Mouse (Mus musculus) heart, adult 9 months (tissue): ENCODE measurements around the gene Tnmd.

Experiments
- DNase-seq, 2 experiments: peaks; one replicate each; pipeline ENCODE4 v3.0.0; 2022; ENCODE audit warnings: low spot score in 2 of 2

Gene Tnmd

DNA sequence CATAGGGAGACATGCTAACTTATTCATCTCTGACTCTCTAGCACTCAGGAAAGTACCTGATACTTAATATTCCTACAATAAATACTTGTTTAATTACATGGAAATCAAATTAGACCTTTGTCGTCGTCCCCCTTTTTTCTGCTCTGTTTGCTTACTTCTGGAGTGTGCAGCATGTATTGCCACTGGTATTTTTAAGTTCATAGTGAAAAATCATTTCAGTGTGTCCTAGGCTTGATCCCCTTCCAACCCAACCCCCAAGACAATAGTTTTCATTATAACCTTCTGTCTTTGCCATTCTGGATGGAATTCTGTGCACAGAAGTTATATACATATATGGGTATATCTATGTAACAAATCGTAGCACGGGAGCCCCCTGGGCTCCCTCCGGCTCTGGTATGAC is at the start of gene Tnmd:
TSS of gene Tnmd (plus strand) at position 301 of the 400 bp plus-strand sequence.
- DNase-seq, result no peak

DNA sequence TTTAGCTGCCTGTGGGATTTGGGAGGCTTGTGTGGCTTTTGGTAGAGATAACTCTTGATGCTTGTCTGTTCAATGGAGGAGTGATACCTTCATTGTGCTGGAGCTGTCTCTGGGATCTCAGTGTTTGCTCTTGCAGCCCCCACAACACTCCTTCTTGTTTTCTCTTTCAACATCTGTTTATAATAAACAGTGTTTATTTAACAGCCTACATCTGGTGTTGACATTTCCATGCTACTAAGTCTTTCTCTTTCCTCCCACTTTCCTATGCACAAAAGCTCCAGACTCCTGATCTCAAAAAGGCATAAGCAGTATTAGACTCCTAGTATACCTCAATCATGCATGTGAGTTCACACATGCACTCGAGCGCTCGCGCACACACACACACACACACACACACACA is 2.9 kb downstream of the Tnmd start:
- DNase-seq, result no peak

DNA sequence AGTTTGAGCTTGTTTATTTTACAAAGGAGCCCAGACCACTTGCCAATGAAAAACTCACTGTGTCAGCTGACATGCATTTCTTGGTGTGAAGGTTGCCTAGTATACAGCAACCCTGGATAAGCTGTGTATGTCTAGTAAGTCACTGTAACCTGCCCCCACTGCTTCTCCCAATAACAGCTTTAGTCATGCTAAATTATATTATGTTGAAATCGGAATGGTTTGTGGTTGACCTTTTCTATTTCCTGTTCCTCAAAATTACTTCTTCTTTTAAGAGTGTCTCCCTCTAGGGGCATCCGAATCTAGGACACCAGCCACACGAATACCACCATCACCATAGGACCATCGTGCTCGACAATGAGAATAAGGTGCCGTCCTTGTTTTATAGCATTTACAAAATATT is 19.0 kb downstream of the Tnmd start:
- DNase-seq, result no peak

DNA sequence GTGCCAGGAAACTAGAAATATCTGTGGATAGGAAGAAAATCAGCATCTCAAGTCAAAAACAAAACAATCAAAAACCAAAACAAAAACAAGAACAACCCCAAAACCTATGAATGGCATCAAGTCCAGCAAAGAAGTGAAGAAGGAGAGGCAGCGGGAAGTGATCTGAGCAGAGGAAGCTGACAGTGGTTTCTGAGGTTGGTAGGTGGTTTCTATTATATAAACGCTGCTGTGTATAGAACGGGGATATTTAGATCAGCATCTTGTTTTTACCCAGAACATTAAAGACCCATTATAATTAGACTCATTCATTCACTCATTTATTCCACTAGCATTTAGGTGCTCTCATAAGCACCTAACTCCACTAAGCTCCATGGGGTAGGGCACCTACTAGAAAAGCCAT is 36.5 kb downstream of the Tnmd start:
- DNase-seq, result no peak

DNA sequence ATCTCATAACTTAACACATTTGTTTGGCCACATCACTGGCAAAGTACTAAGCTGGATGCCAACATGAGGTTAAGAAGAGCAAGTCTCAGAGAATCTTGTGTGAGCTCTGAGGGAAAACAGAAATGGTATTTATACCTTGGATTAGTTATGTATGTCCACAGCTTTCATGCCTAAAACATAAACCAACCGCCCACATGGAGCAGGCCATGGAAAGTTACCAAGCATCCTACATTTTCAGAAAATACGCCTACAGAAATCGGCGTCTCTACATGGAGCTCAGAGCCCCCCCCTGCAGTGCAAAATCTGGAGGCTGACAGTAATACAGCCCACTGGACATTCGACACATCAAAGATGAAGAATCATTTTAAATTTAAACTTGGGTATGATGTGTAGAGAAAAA is 37.3 kb downstream of the Tnmd start:
- no peak for DNase-seq

DNA sequence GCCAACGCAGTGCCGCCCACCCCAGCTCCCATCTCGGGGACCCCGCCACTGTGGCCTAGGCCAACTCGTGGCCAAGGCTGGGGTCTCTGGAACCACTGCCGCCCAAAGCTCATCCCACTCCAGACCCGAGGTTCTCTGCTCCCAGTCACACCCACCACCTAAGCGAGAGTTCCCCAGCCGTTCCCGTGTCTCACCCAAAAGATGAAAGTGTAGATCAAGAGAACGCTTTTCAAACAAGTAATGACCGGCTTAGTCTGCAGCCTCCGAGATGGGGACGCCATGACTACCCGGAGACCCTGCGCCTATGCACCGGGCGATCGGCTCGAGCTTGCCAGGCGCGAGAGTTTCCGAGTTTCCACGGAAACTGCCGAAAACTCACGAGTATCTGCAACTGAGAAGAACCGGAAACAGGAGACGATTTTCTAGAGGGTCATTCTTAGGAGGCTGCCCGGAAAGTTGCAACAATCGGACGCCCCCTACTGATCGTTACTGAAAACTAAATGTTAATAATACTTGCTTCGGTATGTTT is 47.3 kb downstream of the Tnmd start, which contains the start of gene Tspan6:
TSS of gene Tspan6 (minus strand) at position 416 of the 529 bp plus-strand sequence.
- DNase-seq, result peak; percentile 75 to 82

DNA sequence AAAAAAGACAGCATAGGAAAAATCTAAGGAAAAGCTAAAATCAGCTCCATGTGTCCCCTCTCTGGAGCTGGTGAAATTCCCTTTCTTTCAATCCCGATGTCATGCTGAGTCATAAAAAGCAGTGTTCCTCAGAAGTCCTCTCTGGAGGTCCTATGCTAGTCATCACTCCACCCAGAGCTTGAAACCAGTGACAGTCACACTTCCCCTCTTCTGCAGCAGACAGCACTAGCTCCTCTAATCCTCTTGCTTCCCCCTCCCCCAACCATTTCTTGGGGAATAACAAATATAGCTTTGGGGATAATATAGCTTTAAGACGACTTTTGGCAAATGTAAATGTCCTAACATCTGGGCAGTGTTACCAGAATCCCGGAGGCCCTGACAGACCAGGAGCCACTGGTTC is 57.5 kb downstream of the Tnmd start, which contains the start of gene Srpx2:
TSS of gene Srpx2 (plus strand) at position 166 of the 400 bp plus-strand sequence.
- peak; percentile 21 to 27 for DNase-seq

DNA sequence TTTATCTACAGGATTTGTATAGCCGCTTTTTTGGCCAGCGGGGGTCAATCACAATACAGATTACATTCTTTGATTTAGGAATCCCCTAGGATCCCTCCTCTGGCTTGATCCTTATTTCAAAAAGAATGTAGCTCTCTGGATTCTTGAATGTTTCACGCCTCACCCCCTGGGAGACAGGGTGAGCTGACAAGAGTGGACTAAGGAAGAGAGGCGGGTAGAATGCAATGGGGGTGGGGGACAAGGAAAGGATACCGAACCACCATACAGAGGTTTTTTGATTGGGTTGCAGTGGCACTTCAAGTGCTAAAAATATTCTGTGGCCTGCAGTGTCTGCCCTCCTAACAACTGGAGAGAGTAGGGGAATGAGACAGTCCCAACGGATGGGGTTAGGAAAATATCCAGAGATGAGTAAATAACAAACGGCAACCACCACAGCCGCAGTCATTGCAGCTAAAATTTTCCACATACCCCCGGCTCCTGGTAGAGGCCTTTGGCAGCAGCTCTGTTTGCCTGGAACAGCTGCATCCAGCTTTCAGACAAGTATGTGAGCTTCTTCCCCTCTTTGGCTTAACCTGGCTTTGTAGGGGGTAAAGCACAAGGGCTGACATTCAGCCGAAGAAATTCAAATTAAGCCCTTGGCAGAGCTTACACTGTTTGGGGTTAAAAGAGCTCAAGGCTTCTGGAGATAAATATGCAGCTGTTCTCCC is 60.8 kb downstream of the Tnmd start:
- peak; percentile 56 to 64 for DNase-seq

DNA sequence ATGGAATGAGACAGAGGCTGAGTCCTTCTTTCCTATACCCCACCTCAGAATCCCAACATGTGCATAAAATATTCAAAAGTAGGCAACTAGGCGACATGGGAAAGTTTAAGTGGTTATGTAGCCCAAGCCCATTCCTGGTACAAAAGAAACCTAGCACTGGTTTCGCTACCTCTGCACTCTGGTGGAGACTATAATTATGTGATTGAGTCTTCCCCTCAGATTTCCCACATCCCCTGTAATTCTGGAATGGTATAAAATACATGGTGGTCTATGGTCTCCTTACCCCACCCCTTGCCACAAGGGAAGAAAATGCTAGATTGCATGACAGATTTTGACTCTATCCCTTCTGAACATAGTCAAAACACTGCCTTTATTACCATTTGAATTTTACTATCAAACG is 62.2 kb downstream of the Tnmd start:
- DNase-seq, result no peak

DNA sequence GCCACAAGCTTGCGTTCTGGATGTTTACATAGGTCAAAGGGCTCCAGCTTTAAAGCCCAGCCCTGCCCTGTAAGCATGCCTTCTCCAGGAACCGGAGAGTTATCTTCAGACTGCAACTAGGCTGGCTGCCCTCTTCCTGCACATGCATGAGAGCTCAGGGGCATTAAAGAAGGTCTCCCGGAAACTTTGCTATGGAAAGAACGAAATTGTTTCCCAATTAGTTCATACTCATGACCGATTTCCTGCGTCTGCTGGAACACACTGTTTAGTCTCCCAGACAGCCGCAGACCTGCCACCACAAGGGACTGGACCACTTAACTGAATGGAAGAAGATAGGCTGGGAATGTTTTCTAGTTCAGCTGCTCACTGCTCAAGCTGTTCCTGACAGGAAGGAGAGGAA is 63.4 kb downstream of the Tnmd start:
- DNase-seq, result peak; percentile 43 to 63
